Mouse (Mus musculus) small intestine, adult 2 months (tissue): Measurements from ENCODE around the gene Nup205.

Source experiments
- CTCF ChIP-seq: fragments of 200-500 bp; IDR thresholded peaks from 2 replicates; pipeline ENCODE4 v1.5.1; 2012; ENCODE audit warnings: low read depth, mild to moderate bottlenecking, control low read depth, inconsistent platforms, low read length, moderate library complexity, mixed read lengths; ENCODE audit not compliant: insufficient replicate concordance, insufficient read length; ENCODE audit errors: extremely low read depth
- POLR2A ChIP-seq: fragments of 200-500 bp; IDR thresholded peaks from 2 replicates; pipeline ENCODE4 v1.6.1; 2012; ENCODE audit warnings: low read depth, mild to moderate bottlenecking, control low read depth, inconsistent platforms, low read length, moderate library complexity

- TF ChIP-seq CTCF, result no peak
- TF ChIP-seq POLR2A, result no peak
Measured at GRCm38 (mm10) chr6:35258922-35259321, 81.7 kb downstream of the Nup205 start.
